Mouse (Mus musculus) kidney, adult 8-10 months (tissue): ENCODE results near the gene Plcl2.
A peak's percentile ranks its signal among the peaks of the same experiment; 100 is the strongest.
"Not testable (repeated sequence)": the region's sequence is repeated elsewhere in the genome, so short reads cannot be mapped to it uniquely, and the experiment has no call there.

ENCODE experiments used
- DNase-seq, 2 experiments: peaks; one replicate each; pipeline ENCODE4 v3.0.0; 2022

The Plcl2 gene

GRCm38 (mm10) chr17:50500806-50501205, 8.4 kb upstream of the Plcl2 start:
- no peak for DNase-seq

GRCm38 (mm10) chr17:50503075-50503474, 6.1 kb upstream of the Plcl2 start:
- DNase-seq: peak; percentile 65 to 72

- no peak for DNase-seq
These were observed 4.9 kb upstream of the Plcl2 start for GRCm38 (mm10) chr17:50504070-50504846.

- no peak for DNase-seq
These were observed 3.1 kb upstream of the Plcl2 start for GRCm38 (mm10) chr17:50505910-50506634.

GRCm38 (mm10) chr17:50506861-50507321, 2.3 kb upstream of the Plcl2 start:
- peak in 1 of 2 experiments; percentile 52 for DNase-seq

GRCm38 (mm10) chr17:50508055-50508774, 988 bp upstream of the Plcl2 start:
- no peak for DNase-seq

GRCm38 (mm10) chr17:50508775-50509250, 390 bp upstream of the Plcl2 start:
- peak in 1 of 2 experiments; percentile 52 for DNase-seq

GRCm38 (mm10) chr17:50510279-50510678, 1.1 kb downstream of the Plcl2 start:
- no peak for DNase-seq

- no peak for DNase-seq
These were observed 1.5 kb downstream of the Plcl2 start for GRCm38 (mm10) chr17:50510741-50511140.

GRCm38 (mm10) chr17:50512222-50512621, 3.0 kb downstream of the Plcl2 start:
- no peak for DNase-seq

GRCm38 (mm10) chr17:50512841-50513240, 3.6 kb downstream of the Plcl2 start:
- DNase-seq: no peak

- DNase-seq: no peak
These were observed 4.2 kb downstream of the Plcl2 start for GRCm38 (mm10) chr17:50513376-50513775.

- no peak for DNase-seq
These were observed 4.8 kb downstream of the Plcl2 start for GRCm38 (mm10) chr17:50514012-50514411.

GRCm38 (mm10) chr17:50515926-50516325, 6.7 kb downstream of the Plcl2 start:
- no peak for DNase-seq

GRCm38 (mm10) chr17:50517781-50518415, 8.7 kb downstream of the Plcl2 start:
- DNase-seq: no peak

- DNase-seq: no peak
These were observed 10.4 kb downstream of the Plcl2 start for GRCm38 (mm10) chr17:50519588-50519987.

- no peak for DNase-seq
These were observed 13.4 kb downstream of the Plcl2 start for GRCm38 (mm10) chr17:50522473-50523083.

- no peak for DNase-seq
These were observed 15.8 kb downstream of the Plcl2 start for GRCm38 (mm10) chr17:50524970-50525369.

- no peak for DNase-seq
These were observed 16.6 kb downstream of the Plcl2 start for GRCm38 (mm10) chr17:50525821-50526220.

GRCm38 (mm10) chr17:50530089-50530488, 20.9 kb downstream of the Plcl2 start:
- DNase-seq: no peak

- DNase-seq: not testable (repeated sequence)
These were observed 25.7 kb downstream of the Plcl2 start for GRCm38 (mm10) chr17:50534889-50535288.
